Mouse (Mus musculus) CD4-positive naive resting alpha-beta T cell, adult 57 days (primary cell): Measurements from ENCODE around the gene E130208F15Rik. TPM values are rescaled to one million over a fixed set of nuclear protein-coding genes. Genes with fewer than 3 reads are reported as not detected.

Experiments used
- total RNA-seq: library from RNA; stranded (reverse); gene quantifications from one replicate; pipeline ENCODE4 v1.2.4, GENCODE M21; 2023

The E130208F15Rik gene
- total RNA-seq = 9.7 TPM

DNA sequence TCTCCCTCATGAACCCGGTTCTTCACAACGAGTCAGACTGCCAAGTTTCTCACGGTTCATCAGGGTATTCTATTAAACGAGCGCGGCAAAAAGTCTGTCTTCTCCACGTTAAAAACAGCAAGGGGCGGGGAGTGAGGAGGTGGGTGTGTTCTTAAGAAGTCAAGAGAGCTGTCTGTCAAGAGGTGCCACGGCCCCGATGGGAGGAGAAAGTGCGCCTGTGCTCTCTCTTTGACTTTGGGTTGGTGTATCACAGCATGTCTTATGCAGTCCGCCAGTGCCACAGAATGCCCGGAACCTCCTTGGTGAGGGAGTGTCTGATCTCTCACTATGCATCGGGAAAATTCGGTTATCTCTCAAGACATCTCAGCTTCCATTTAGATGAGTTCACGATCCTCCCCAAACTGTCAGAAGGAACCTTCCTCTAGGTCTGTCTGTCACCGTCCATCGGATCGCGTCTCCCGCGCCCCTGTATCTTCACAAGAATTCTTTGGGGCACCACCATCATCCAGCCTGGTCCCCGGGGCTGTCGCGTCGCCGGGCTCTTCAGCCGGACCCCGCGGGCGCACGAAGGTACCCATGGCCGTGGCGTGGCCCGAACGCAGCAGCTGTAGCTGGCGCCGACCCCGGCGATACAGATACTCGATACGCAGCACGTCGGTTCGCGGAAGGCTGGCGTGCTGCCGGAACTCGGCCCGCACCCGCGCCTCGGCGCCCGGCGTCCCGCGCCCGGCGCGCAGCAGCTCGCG lies at the start of gene E130208F15Rik:
E130208F15Rik (plus strand) TSS at position 202 of the 746 bp plus-strand sequence.

DNA sequence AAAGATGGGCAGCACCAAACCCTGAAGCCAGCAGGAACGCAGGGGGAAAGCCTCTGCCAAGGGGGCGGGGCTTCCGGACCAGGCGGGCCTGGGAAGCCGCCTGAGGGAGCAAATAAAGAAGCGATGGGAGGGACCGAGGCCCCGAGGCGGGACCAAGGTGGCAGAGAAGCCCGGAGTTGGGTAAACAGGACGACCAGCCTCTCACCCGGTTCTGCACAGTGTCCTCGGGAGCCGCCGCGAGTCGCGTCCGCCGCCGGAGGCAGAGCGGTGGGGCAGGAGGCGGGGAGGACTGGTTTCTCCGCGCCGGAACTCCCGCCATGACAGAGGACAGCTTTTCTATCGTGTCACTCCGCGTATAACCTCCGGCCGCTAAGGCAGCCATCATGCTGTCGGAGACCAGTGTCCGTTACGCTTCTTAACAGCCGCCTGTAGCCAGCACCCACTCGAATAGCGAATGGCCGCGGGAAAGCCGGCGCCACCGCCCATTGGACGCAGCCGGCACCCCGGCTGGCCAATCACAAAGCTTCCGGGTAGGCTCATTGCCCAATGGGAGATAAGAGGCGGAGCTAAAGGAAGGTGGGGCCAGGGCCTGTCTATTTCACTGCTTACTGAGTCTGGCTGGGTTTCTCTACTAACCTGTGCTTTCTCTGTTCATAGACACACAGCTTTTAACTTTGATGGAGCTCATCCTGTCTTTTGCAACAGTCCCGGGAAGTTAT lies 41.4 kb upstream of the E130208F15Rik start, which contains the start of the genes Thap8 and Wdr62:
Thap8 (plus strand) TSS at position 144 of the 719 bp plus-strand sequence.
Wdr62 (minus strand) TSS at position 469 of the 719 bp plus-strand sequence.

DNA sequence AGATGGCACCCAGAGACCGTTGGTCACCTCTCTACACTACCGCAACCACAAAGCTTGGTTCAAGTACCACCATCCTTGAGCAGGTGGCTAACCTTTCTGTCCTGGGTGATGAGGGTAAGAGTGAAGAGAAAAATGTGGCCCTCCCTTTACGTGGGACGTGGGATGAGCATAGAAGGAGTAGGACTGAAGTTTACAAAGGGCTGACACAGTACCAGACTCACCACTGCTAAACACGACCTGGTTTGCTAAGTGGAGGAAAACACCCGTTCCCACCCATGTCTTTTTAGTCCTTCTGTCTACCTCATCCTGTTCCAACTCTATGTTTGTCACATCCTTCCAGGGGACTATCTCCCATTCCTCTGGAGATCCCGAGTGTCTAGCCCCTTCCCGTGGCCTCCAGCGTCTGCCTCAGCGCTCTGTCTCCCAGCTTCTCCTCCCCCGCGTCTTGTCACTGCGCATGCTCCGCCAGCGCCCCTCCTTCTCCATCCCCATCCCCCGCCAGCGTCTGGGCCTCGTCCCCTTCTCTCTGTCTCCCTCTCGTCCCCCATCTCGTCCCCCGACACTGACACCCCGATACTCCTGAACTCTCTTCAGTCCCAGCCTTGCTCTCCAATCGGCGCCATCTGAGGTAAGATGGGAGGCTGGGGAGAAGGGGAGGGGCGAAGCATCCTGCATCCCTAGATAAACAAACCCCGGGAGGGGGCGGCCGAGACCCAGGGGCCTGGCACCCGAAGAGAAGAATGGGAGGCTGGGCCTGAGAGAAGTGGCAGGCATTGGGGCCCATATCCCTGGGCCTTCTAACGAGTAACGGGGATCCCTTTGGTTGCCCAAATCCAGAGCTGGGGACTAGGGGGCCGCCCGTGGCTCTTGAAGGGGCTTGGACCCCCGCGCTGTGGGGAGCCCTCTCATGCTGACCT lies 30.1 kb upstream of the E130208F15Rik start, which contains the start of gene Clip3:
Clip3 (plus strand) TSS at position 514 of the 917 bp plus-strand sequence.

DNA sequence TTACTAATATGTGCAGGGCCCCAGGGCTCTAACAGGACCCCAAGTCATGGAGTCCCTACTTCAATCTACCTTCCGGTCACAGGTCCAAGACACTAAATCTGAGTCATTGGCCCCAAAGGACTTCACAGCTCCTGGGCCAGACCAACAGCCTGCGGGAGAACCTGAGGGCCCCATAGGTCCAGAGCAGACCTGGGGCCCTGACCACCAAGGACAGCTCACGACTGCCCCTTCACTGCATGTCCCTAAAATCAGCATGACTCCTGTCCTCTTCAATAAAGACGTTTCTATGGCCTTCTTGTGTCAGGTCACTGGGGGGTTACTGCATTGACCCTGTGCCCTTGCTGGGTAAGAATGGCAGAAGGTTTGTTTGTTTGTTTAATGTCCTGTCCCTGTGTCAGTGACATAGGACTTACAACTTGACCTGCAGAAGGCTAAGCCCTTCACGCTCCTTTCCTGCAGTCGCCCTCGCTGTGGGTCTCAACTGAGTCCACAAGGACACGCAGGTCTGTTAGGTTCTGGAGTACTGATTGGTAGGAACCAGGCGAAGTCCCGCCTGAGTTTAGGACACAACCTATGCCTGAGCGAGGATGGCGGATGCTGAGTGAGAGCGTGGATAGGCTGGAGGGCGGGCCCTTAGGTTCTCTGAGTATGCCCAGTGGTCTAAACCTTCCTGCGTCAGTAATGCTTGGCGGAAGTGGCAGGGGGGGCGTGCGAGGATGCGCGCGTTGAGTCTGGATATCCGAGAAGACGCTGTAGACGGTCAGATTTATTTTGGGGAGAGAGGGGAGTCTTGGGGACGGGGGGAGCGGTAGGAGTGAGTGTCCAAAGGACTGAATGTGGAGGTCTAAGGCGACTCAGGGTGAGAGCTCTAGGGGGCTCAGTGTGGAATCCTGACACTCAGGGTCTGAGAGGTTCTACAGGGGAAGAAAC lies 13.2 kb upstream of the E130208F15Rik start, which contains the start of gene Alkbh6:
Alkbh6 (plus strand) TSS at position 642 of the 930 bp plus-strand sequence.

DNA sequence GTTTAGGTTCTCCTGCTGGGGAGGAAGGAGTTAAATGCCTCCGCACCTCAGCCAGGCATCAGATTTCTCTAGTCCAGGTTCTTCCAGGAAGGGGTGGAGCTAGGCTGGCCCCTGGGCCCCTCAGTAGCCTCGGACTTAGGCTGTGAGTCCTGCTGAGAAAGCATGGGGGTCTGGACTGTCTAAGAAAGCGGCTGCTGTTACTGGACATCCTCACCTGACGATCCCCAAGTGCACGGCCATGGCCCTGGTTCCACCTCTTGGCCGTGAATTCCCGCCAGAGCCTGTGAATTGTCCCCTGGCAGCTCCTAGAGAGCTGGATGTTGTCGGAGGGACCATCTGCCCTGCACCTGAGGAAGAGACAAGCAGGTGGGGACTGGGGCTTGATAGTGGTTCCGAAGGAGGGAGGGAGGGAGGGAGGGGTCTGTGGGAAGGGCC lies 6.8 kb upstream of the E130208F15Rik start, which contains the start of gene Syne4:
Syne4 (plus strand) TSS at position 87 of the 435 bp plus-strand sequence.

DNA sequence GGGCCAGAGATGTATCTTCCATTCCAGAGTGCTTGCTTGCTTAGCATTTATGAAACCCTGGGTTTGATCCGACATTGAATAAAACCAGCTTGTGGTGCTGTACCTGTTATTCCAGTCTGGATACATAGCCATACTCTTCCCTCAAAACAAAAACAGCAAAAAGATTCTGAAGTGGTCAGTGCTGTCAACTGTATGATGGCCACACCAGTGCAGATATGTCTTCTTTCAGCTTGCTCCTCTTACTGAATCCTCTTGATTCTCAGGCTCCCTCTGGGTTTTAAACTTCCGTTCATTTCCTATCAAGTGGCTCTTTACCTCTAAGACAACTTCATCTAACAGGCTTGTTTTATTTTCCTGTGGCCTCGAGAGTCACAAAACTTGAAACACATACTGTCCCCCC lies 2.3 kb downstream of the E130208F15Rik start, which contains the start of gene Sdhaf1:
Sdhaf1 (minus strand) TSS at position 101 of the 400 bp plus-strand sequence.

DNA sequence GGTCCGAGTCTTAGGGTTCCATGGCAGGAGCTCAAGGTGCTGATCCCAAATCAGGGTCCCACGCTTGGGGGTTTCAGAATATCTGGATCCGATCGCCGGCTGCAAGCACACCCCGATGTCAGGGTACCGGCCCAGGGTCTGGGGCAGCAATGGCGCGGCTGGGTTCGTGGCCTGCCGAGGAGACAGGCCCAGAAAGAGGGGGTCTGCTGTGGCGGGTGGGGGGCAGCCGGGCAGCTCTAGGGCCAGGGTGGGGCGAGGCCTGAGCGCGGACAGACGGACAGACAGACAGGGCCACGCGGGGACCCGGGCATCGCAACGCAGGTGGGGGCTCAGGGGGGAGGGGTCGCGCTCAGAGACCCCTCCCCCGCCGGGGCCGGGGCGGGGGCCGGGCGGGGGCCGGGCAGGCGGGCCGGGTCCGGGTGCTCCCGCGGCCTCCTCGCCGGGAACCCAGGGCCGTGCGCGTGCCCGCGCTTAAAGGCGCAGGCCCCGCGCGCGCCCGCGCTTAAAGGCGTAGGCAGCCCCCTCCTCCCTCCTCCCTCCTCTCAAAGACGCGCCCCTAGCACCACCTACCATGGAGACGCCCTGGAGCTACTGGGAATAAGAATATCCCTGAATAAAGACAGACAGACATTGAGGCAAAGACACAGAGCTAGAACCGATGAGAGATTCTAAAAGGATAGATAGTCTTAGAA lies 41.3 kb downstream of the E130208F15Rik start, which contains the start of gene Lrfn3:
Lrfn3 (minus strand) TSS at position 121 of the 692 bp plus-strand sequence.

Other genes starting within 250 kb of the E130208F15Rik start
- gene Zfp82, start 248.8 kb upstream of the E130208F15Rik start, total RNA-seq = 3.9 TPM
- gene Gm26920, start 231.3 kb upstream of the E130208F15Rik start, total RNA-seq = 3.0 TPM
- 7.2 TPM for gene Zfp566, start 231.2 kb upstream of the E130208F15Rik start, total RNA-seq
- 38.4 TPM for gene Zfp260, start 227.0 kb upstream of the E130208F15Rik start, total RNA-seq
- gene Zfp382, start 199.8 kb upstream of the E130208F15Rik start, total RNA-seq = 10.4 TPM
- gene Zfp146, start 152.0 kb upstream of the E130208F15Rik start, total RNA-seq = 50.5 TPM
- not detected for gene Cox7a1, start 137.6 kb upstream of the E130208F15Rik start, total RNA-seq
- 145 TPM for gene Capns1, start 122.9 kb upstream of the E130208F15Rik start, total RNA-seq
- 25.1 TPM for gene Polr2i, start 89.8 kb upstream of the E130208F15Rik start, total RNA-seq
- gene Tbcb, start 89.5 kb upstream of the E130208F15Rik start, total RNA-seq = 15.5 TPM
- not detected for gene Ovol3, start 86.0 kb upstream of the E130208F15Rik start, total RNA-seq
- 1.6 TPM for gene Thap8, start 41.6 kb upstream of the E130208F15Rik start, total RNA-seq
- gene Wdr62, start 41.3 kb upstream of the E130208F15Rik start, total RNA-seq = 6.8 TPM
- 0.38 TPM for gene Clip3, start 30.0 kb upstream of the E130208F15Rik start, total RNA-seq
- 54.2 TPM for gene Alkbh6, start 13.0 kb upstream of the E130208F15Rik start, total RNA-seq
- 5.9 TPM for gene Syne4, start 6.9 kb upstream of the E130208F15Rik start, total RNA-seq
- gene Sdhaf1, start 2.2 kb downstream of the E130208F15Rik start, total RNA-seq = 14.8 TPM
- not detected for gene Lrfn3, start 41.0 kb downstream of the E130208F15Rik start, total RNA-seq
- gene Tyrobp, start 92.0 kb downstream of the E130208F15Rik start, total RNA-seq = 23.3 TPM
- gene Hcst, start 98.1 kb downstream of the E130208F15Rik start, total RNA-seq = 153 TPM
- gene Nfkbid, start 100.0 kb downstream of the E130208F15Rik start, total RNA-seq = 70.8 TPM
- gene Aplp1, start 123.8 kb downstream of the E130208F15Rik start, total RNA-seq = 2.9 TPM
- gene Kirrel2, start 135.9 kb downstream of the E130208F15Rik start, total RNA-seq = not detected
- not detected for gene Nphs1, start 136.6 kb downstream of the E130208F15Rik start, total RNA-seq
- not detected for gene Prodh2, start 171.9 kb downstream of the E130208F15Rik start, total RNA-seq
- gene Arhgap33, start 213.3 kb downstream of the E130208F15Rik start, total RNA-seq = 4.6 TPM
- gene Hspb6, start 230.4 kb downstream of the E130208F15Rik start, total RNA-seq = 3.4 TPM
- 13.1 TPM for gene Proser3, start 230.6 kb downstream of the E130208F15Rik start, total RNA-seq
- gene Lin37, start 238.1 kb downstream of the E130208F15Rik start, total RNA-seq = 46.5 TPM
- 83.1 TPM for gene U2af1l4, start 241.6 kb downstream of the E130208F15Rik start, total RNA-seq
- 23.5 TPM for gene Gm49396, start 241.6 kb downstream of the E130208F15Rik start, total RNA-seq
- gene Psenen, start 241.9 kb downstream of the E130208F15Rik start, total RNA-seq = 116 TPM
- 54.7 TPM for gene Igflr1, start 243.7 kb downstream of the E130208F15Rik start, total RNA-seq